Mouse (Mus musculus) telencephalon, adult 2 months (tissue): Measurements from ENCODE around the gene Cxcl9.

Experiments used
- DNase-seq: peaks from one replicate; pipeline ENCODE4 v3.0.0-alpha.2; 2011; ENCODE audit warnings: low read depth, low spot score

Cxcl9 gene

DNA sequence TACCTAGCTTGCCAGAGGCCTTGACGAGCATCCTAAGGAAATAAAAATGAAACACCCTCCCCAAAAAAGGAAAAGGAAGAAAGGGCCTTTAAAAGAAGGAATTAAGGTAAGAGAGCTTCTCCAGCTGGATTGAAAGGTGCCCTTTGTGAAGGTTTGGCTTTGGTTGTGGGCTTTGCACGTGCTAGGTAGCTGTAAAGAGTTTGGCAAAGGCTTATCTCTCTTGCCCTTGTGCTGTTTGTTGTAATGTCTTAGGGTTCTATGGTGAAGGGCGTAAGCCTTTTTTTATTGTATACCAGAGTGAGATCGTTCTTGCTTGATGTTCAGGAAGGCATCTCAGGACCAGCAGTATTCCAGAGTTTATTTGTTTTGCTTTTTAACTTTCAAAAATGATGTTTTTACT lies 12.7 kb upstream of the Cxcl9 start:
- DNase-seq = no peak

DNA sequence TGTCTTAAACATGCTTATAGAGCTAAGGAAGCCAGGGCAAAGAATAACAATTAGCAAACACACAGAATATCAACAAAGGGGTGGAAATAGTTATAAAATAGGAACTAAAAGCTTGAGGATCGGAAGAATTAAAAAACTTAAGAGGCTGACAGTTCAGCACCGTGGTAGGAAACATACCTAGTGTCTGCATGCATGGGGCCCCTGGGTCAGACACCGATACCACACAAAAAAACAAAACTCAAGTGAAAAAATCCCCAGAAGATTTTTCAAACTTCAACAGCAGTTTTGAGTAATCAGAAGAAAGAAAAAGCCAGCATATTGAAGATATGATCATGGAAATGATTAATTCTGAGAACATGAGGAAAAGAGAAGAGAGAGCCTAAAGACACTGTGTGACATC lies 8.9 kb upstream of the Cxcl9 start:
- DNase-seq = no peak

DNA sequence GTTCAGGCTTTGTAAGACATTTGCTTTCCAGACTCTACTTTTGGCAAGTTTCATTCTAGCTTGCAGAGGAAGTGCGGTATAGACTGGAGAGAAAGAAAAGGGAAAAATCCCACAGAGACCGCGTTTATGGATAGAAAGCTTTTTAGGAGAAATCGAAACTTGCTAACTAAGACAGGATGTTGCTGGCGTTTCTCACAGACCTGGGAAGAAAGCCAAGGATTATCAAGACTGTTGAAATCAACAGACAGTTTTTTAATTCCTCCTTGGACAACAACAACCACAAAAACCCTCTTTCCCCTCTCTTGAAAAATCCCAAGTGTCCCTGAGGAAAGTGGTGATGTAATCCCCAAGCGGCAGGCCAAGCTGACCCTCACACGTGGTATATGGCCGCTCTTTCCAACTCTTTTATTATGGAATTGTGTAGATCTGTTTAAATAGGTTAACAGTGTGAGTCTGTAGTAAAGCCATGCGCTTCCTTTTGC lies 4.5 kb upstream of the Cxcl9 start:
- no peak for DNase-seq

DNA sequence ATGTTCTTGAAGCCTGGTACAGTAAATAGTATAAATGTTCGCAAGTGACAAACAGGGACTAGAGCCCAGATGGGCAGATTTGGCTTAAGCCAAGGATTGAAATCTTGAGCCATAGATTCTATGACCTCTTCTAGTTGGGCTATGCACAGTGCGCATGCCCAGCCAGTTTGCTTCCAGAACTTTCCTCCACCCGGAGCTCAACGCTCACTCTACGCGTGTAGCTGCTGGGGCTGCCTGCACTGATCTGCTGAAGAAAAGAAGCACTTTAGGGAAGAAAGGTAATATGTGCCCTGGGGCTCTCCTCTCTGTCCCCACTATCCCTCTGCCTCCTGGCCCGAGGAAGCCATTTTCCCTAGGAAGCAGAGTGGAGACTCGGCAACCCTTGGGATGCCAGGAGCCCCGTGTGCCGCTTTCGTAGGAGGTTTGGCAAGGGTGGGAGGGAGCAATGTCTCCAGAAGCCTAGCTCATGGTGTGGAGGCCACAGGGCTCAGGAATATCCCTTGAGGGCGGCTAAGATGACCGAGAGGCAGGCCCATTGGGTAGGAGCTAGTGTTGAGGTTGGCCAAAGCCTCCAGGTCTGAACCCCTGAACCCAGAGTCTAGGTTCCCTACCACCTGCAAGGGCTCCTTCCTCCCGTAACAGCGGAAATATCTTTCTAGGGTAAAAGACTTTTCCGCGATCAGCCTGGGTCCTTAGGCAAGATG lies 3.9 kb upstream of the Cxcl9 start, which contains the start of gene Art3:
Art3 (plus strand) TSS at position 193 of the 704 bp plus-strand sequence.
- no peak for DNase-seq

DNA sequence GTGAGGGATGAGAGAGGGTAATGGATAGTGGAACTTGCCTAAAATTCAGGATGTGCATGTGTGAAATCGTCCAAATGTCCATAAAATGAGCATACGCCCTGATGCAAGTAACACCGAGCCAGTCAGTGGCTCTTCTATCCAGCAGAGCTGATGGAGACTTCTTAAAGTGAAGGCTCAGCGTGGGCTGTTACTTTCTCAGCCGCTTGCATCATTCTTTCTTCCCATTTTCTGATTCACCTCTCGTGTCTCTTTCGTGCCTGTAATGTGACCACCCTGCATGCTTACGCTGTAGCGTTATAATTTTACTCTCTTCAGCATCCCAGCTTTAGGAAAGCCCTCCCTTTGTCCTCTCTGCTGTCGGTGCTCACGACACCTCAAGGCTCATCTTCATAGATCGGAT lies 3.2 kb upstream of the Cxcl9 start:
- DNase-seq = no peak

DNA sequence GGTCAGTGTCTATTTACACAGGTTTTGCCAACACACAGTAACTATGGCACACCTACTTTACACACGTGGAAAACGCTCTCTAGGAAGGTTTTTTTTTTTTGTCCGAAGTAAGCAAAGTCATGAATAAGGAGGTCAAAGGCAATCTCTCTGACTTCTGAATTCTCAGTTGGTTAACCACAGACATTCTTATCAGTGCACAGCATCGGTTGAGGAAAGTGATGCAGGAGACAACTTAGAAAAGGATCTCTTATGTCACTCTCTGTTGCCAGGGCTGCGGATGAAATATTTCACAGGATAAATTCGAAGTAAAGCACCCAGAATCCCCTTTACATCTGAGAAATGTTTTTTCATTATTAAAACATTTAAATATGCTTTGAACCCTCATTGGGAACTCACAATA lies 512 bp downstream of the Cxcl9 start:
- no peak for DNase-seq

DNA sequence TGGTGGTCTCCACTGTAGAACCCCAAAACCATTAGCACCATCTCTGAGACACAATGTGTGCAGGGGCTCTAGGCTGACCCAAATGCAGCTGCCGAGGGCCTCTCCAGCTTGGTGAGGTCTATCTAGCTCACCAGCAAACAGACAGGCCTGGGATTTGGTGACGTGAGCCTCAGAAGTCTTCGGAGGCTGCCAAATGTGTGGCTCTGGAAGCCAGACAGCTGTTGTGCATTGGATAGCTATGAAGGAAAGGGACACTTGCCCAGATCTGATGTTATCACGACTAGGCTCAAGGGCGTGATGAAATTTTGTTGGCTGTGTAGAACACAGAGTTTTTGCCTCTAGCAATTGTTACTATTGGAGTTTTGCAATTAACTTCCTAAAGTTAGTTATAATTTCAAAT lies 4.6 kb downstream of the Cxcl9 start:
- no peak for DNase-seq

DNA sequence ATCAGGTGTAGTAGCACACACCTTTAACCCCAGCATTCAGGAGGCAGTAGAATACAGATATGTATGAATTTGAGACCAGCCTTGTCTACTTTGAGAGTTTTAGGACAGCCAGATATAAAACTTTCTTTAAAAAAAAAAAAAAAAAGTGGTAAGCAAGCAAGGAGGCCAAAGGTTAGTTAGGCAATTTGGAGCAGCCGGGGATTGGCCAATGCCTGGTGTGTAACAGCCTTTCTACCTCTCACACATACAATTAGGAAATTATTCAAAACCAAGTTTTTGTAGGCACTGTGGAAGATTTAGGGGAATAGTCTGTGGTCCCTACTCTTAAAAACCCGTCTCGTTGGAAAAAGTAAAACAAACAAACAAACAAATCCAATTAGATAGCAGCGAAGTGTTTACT lies 5.3 kb downstream of the Cxcl9 start:
- DNase-seq = no peak

DNA sequence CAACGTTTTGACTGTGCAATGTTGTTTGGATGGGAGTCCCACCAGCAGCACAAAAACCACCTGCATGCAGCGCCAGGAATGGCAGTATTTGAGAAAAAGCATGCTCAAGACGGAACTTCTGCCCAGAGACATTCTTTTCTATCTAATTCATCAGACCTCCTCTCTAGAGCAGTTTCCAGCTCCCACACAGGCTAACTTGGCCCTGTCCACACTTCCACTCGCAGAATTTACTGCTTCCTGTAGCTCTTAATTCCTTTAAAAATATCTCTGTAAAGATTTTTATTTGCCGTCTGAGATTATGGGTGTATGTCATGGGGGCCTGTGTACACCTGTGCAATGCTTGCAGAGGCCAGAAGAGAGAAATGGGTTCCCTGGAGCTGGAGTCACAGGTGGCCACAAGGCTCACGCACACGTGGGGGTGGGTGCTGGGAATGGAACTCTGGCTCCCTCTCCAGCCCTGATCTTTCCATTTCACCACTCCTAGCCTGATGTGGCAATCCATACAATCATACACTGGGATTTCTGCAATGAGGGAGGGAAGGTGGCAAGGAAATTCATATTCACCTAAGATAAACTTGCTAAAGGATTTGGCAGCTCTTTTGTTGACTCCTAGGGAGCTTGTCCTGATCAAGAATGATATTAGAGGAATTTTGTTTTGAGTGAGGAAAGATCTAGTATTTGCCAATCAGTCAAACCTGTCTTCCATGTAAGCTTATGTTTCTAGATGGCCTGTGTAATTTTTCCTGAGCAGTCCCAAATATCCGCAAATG lies 6.1 kb downstream of the Cxcl9 start:
- no peak for DNase-seq

DNA sequence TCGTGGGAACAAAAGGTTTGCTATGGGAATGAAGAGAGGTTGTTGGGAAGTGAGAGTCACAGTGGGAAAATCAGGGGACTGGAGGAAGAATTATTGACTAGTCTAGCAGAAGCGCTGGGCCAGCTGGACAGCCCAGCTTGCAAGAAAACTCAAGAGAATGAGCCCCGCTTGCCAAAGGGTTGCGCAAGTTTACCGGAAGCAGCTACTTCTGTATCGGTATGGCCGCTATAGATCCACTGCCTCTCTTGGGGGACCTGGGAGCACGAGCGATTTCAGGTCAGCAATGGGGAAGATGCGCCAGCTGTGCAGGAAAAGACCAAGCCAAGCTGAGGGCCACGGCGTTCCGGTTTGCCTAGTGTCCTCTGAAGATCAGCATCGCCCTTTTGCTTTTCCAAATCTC lies 9.3 kb downstream of the Cxcl9 start:
- no peak for DNase-seq

DNA sequence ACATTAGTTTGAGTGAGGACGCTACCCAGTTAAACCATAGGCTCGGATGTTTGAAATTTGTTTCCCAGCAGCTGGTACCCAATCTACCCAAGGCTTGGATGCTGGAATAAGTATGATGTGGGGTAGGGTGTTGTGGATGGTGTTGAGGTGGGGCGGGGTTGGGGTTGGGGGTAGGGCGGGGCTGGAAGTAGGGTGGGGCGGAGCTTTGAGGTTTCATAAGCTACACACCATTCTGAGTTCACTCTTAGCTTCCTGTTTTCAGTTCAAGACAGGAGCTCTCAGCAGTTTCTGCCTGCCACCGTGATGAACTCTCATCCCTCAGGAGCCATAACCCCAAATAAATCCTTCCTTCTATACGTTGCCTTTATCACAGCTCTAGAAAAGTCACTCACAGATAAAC lies 9.8 kb downstream of the Cxcl9 start:
- no peak for DNase-seq

DNA sequence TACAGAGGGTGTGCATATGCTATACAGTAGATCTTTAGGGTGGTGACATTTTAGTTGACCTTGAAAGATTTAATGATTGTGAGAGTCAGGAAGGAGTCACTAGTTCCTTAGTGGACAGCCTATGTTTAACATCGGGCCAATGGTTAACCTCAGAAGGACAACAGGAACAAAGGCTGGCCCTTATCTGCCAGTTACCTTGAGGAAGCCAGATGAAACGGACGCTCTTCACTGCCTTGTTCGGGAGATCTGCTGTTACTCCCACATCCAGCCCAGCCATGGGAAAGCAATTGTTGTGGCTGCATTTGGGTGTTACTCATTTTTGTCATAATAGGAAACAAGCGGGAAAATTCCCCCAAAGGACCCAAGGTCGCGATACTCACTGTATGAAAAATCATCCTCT lies 14.1 kb downstream of the Cxcl9 start:
- DNase-seq = no peak

DNA sequence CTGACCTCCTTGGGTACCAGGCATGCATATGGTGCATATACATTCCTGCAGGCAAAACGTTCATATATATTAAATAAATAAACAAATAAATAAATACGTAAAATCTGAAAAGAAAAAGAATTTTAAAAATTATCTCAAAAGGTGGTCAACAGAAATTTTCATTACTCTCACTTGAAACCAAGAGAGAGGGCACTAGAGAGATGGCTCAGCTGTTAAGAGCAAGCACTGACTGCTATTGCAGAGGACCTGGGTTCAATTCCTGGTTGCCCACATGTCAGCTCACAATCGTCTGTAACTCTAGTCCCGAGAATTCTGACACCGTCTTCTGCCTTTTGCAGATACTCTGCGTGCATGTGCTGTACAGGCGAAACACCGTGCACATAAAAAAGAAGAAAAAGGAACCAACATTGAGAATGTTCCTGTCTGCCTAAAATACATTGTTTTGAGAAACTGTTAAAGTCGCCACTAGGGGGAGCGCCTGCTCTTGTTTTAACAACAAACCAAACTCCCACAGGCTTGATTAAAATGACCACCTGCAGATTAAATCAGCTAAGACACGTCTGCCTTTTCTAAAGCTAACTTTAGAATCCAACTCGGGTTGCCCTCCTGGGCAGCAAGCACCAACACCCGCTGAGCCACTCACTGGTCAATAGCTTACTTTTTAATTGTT lies 15.7 kb downstream of the Cxcl9 start:
- peak; percentile 76 for DNase-seq

DNA sequence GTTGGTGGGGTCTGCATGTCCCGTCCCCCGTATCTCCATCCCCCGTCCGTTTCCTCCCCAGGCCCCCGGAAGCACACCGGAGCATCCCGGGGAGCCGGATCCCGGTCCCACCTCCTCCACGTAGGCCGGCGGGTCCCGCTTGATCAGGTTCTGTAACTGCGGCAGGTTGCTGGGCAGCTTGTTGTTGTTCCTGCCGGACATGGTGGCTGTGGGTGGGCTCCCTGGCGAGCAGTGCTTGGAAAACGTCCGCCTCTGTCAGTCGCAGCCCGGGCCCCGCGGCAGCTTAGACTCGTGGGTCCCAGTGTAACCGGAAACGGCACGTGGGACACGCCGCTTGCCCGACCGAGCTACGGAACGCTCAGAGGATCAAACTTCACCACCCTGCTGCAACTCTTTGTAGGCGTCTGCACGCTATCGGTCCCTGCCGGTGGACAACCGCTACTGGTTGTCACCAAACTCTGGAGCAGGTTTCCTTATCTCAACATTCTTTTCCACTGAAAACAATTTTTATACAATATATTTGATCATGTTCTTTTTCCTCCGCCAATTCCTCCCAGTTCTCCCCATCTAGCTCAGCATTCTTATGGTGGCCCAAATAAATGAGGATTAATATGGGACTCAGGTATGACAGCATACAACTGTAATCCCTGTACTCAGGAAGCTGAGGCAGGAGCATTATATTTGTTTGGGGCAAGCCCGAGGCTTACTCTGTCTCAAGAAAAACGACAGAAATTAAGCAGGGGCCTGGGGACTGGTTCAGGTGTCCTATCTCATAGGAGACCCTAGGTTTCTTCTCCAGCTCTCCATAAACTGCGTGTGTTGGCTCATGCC lies 18.0 kb downstream of the Cxcl9 start, which contains the start of gene Sdad1:
Sdad1 (minus strand) TSS at position 799 of the 831 bp plus-strand sequence.
- peak; percentile 95 for DNase-seq

DNA sequence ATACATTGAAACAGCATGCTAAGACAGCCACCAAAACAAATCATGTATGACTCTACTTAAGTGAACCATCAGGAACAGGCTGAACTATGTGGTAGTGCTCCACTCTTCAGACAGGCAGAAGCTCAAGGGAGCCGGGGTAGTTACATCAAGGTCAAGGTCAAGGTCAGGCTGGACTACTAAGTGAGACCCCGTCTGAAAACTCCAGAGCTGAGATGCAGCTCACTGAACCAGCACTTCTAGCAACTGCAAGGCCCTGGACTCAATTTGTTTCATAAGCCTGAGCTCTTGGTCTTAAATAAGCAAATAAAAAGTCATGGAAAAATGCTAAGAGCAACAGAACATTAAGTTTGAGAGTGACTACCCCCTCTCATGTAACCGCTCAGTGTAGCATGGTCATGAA lies 23.6 kb downstream of the Cxcl9 start:
- DNase-seq = no peak

DNA sequence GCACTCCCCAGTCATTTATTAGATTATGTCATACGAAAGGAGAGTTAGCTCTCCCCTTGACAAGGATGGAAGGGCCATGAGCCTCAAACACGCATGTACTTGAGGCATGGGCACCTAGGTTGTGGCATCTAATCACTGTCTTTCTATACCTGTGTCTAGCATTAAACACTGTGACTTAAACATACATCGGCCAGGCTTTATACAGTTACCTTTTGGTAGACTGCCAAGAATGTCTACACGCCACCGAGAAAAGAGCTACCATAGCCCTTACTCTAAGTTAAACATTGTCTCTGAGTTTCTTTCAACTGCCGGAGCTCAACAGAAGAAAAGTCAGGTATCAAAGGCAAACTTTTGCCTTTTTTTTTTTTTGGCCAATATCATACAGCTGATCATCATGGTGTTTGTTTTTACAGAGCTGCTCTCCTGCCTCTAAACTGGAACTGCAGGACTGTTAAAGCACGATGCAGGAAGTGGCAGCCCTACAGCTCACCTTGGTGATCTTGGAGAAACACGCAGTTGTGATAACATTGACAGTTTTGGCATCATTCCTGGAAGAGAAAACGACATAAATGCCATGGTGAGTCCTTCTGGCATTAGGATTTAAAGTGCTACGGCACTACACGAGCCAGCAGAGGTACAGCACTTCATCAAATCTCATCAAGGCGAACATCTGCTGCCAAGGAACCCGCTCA lies 25.6 kb downstream of the Cxcl9 start:
- no peak for DNase-seq

DNA sequence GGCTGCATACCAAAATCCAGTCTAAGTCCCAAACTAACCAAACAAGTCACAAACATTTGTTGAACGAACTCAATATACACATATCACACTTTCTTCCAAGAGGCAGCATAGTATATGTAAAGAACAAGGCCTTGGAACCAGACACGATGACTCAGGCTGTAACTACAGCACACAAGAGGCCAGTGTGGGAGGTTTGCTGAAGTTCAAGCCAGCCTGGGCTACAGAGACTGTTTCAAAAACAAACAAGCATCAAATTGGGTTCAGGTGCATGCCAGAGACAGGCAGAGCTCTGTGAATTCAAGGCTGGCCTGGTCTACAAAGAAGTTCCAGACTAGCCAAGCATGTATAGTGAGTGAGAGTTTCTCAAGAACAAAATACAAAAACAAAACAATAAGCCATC lies 33.4 kb downstream of the Cxcl9 start:
- DNase-seq = no peak

DNA sequence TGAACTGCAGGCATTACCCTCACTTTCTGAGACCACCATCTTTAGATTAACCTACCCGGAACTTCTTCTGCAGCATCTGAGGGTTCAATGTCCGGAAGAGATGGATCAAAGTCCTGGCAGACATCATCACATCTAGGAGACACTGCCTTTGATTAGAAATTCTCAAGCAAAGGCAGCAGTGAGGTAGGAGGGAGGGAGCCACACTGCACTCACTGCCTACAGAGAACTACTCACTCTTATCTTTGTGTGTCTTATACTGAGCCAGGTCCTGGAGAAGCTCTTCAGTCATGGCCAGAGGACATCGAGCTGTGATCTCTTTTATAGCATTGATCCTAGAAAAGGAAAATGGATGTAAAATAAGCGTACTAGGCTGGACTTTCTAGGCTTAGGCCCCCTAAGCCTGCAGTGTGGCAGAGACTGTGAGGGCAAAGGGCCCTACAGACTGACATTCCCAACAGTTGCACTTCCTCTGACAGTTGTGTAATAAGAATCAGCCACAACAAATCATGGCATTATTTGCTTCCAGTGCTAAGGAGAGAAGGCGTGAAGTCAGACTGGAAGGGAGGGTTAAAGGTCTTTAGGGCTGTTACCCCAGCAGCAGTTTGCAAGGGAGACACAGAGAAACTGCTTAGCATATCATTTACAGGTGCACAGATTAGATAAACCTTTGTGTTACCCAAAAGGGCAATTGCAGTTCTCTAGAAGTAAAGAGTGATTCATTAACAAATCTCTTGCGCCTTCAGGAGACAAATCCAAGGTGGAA lies 36.0 kb downstream of the Cxcl9 start:
- no peak for DNase-seq

DNA sequence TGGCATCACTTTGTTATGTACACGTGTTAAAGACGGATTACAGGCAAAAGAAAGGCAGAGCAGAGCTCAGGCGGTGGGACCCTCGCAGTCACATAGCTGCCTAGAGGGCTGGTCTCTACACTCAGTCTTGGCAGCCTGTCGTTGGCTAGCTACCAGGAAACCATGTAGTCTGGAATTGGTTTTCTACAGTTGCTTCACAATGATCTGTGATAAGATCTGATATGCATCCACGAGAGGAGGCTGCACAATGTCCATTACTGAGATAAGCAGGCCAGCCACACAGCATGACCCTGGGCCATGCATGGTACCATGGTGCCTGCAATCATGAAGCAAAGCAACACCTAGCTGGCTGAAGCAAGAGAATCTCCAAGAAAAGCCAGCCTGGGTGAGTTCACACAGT lies 40.0 kb downstream of the Cxcl9 start:
- no peak for DNase-seq

DNA sequence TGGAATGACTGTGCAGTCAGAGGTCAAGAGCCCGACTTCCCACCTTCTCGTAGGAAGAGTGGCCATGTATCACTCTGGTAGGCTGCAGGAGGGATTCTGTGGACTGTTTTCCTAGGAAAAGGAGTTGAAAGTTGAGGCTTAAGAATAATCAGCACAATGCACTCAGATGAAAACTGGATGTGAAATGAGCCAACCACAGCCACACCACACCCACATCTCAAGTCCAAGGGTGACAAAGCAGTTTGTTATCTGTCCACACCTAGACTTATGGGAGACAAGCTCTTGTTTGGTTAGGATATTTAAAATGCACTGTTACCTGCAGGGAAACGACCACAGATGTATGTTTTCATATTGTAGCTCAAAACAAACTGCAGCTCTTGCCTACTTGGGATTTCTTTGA lies 44.8 kb downstream of the Cxcl9 start:
- no peak for DNase-seq
